Mouse (Mus musculus): ENCODE results near the gene Arl6.
A peak's percentile ranks its signal among the peaks of the same experiment; 100 is the strongest.

The Arl6 gene

DNA sequence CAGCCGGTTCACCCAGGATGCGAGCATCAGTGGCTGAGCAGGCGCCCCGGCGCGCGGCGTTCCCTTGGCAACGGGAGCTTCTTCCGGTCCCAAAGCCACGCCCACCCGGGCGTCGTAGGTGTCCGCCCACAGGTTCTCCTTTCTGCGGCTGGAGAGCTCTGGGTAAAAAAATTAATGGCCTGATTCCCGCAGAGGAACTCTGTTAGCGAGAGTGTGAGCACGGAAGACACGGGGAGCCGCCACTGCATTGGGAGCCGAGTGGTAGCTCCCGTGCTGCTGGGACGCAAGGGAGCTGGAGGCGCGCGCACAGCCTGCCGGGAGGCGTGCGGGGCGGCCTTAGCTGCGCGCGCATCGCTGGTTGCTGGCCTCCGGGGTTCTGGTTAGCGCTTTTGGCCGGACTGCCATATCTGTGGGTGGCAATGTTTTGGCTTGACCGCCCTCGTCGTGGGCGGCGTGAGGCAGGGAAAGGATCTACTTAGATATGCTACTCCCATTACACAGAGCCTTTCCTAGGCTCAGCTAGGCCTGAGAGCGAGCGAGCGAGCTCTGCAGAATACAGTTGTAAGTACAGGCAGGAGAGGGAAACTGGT is at the start of gene Arl6:
Gene Arl6 (minus strand): TSS at position 290 of the 590 bp plus-strand sequence.
- peak; percentile 81 to 83 for DNase-seq (ENCODE audit: low read depth in 2 of 2, low spot score in 2 of 2)

DNA sequence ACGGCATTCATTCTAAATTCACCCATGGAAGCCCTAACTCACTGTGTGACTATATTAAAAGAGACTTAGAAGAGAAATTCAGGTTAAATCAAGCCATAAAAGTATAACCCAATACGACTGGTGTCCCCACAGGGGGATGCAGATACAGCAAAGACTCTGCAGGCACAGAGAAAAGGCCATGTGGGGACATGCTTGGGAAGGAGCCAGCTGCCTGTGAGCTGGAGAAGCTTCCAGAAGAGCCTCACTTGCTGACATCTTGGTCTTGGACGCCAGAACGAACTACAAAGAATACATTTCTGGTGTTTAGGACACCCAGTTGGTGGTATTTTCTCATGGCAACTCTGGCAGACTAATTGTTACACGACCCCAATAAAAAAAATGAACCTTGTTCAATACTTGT is 45.9 kb upstream of the Arl6 start:
- no peak for DNase-seq (ENCODE audit: low read depth in 2 of 2, low spot score in 2 of 2)

DNA sequence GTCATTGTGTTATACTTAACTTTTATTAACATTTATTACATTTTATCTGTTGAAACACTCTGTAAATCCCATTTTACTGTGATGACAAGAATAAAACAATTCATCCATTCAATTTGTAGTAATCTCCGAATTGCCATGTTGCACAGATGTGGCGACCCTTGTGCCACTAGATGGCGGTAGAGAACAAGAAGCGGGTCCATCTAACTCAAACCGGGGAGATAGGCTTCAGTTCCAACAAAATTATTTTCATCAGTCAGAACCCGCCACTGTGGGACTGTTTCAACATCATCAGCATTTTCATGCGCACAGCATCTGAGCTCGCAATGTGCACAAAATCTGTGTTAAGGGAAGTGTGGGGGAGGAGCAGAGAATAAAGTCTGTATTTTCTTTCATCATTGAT is 44.2 kb upstream of the Arl6 start:
- DNase-seq (ENCODE audit: low read depth in 2 of 2, low spot score in 2 of 2): peak; percentile 1 to 28

DNA sequence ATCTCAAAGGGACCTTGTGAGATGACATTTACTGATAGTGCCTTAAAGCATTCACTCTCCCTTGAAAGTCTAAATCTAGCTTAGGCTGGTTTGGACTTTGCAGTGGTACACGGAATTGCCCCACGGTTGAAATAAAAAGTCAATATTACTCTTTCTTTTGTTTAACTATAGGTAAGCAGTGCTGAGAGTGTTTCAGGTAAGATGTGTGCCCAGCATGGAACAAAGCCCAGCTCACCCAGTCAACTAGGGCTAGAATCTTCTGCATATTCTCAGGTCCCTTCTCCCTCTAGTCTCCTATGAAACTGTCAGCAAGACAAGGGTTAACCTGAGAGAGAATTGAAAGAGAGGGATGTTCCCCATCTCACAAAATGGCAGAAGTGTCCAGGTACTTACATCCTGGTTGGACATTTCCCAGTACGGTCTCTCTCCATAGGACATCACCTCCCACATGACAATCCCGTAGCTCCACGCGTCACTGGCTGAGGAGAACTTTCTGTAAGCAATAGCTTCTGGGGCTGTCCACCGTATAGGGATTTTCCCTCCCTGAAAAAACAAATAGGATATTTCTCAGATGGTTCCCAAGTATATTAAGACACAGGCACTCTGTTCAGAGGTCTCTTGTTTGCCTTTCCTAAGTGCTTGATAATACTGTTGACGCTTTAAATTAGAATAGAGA is 43.2 kb upstream of the Arl6 start:
- no peak for DNase-seq (ENCODE audit: low read depth in 2 of 2, low spot score in 2 of 2)

DNA sequence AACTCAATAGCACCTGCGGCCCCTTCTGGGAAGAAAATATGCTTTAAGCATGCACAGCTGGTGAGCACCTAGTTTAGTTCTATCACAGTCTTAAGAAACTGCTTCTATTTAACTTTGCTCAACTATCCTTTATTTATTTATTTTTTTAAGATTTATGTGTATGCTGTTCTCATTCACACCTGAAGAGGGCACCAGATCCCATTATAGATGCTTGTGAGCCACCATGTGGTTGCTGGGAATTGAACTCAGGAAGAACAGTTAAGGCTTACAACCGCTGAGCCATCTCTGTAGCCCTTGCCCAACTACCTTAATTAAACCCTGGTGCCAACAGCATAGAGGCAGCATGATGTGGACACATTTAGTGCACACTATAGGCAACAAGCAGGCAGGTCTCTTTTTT is 27.7 kb upstream of the Arl6 start:
- DNase-seq (ENCODE audit: low read depth in 2 of 2, low spot score in 2 of 2): no peak

DNA sequence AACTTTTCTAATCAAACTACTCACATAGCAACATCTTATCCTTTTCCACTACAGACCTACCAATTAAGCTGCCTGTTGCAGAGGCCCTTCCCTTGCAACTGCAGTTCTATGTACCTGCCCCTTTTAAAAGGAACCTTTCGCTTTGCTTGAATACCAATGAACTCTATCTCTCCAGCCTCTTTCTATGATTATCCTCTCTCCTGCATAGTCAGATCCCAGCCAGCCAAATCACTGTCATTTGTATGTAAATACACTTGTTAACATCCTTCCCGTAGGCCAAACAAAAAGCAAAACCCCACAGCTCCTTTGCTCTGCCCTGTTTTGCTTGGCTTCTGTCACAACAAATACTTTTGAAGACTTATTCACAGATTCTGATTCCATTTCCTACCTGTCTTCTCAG is 4.6 kb upstream of the Arl6 start:
- no peak for DNase-seq (ENCODE audit: low read depth in 2 of 2, low spot score in 2 of 2)

DNA sequence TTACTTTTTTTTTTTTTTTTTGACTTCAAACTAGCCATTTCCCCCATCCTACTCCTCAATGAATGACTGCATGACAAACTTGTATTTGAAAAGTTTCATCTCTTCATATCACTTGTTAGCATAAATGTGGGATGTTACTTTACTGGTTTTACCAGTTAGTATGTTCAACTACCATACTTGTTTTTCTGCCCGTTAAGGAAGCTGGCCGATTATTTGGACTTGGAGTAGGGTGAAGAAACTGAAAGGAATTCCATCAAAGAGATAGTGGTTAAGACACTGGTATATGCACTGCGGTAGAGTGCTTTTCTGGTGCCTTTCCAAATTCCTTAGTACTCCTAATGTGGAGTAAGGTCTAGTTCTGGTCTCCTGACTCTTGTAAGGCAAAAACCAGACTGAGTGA is 794 bp upstream of the Arl6 start:
- no peak for DNase-seq (ENCODE audit: low read depth in 2 of 2, low spot score in 2 of 2)

DNA sequence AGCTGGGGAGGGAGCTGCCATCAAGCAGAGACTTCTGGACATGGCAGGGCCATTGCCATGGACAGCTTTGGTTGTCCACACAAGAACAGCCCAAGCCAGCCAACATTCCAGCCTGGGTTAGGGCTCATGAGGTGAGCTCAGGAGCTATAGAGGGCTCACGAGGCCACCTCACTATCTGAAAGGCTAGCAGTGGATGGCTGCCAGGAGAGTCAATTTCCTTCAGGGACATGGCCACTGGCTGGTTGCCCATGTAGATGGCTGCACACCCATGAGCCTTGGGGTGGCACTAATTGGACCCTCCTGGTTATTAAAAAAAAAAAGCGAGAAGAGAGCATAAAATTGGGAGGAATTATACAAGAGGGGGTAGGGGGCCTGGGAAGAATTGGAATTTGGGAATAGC is 4.6 kb downstream of the Arl6 start:
- no peak for DNase-seq (ENCODE audit: low read depth in 2 of 2, low spot score in 2 of 2)

DNA sequence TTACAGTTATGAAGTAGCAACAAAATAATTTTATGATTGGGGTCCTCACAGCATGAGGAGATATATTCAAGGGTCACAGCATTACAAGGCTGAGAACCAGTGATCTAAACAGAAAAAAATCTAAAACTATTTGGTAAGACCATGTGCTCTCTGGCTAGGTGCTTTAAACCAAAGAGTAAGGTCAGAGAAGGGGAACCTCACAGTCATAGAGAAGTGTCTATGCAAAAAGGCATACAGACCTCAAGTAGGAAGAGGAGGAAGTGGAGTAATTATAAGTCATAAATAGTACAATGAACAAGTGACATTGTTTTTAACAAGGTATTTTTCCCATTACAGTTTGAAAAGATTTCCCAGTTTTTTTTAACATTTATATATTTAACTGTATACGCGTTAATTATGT is 17.6 kb downstream of the Arl6 start:
- DNase-seq (ENCODE audit: low read depth in 2 of 2, low spot score in 2 of 2): no peak

DNA sequence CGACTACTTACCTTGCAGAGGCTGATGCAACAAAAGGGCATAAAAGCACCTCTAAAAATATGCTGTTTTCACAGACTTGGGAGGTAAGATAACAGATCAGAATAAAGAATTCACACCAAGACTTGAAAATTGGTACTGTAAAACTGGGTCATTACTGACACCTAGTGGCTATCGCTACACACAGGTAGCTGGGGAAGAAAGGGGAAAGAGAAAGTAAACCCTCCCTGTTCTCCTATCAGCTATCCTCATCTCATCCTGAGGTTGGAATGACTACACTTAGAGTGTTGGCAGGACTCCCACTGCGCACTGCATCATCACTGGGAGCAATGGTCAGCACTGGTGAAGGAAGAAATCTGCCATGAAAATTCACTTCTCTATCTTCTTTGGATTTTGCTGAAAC is 22.0 kb downstream of the Arl6 start:
- peak in 1 of 2 experiments; percentile 18 for DNase-seq (ENCODE audit: low read depth in 2 of 2, low spot score in 2 of 2)

DNA sequence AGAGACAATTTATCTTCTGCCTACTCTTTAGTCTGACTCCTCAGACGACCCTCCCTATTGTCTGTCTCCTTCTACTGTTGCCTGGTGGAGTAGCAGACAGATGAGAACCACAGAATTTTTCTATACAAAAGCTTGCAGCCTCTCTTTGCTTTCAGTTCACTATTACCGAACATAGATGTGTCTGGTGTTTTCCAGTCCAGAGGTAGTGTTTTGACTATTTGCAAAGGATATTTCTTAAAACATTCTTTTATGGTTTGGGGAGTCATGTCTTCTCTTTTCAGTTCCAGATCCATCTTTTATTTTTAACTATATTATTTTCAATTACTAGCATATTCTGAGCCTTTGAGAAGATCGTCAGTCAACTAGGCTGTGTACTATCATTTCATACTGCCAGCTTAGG is 23.5 kb downstream of the Arl6 start:
- DNase-seq (ENCODE audit: low read depth in 2 of 2, low spot score in 2 of 2): no peak

DNA sequence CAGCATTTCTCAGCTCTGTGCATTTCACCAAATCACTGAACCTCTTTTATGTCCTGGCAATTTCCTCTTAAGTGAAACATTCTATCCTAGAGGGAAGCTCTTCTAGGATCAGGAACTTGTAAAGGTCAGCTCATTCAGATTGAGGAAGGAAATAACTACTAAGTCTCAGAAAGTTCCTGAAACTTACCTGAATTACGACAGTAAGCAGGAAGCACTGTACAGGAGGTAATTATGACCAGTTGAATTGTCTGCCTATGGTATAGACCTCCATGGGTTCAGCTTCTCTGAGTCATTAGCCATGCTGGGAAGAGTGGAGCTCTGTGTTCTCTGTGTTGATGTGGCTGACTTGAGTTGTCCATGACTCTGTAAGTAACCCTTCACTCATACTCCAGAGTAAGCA is 28.4 kb downstream of the Arl6 start:
- DNase-seq (ENCODE audit: low read depth in 2 of 2, low spot score in 2 of 2): no peak

DNA sequence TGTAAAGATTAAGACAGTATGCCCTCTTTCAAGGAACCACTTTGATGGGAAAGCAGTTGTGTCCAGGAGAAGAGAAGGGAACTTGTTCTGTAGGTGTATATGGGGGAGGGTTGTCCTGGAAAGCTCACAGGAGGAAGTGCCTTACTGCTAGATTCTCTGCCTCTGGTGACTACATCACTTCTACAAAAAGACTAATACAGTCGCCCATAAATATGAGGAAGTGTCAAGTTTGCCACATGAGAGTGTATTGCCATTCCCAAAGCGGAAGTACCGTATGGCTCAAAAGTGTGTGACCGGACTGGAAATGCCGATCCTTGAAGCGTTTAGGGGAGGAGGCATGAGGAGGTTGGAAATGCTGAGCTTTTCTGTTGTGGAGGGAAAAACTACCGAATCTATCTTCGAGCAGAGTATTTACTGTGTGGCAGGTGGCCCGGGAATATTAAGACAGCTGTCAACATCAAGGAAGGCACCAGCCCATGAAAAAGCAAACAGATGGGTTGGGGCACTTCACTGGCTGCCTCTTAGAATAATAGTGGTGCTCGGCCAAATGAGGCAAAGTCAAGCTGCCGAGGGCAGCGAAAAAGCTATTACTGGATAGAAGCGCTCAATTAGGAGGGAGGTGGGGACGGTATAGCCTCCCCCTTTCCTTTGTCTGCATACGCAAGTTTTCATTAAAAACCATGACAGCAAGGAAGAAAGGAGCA is 35.0 kb downstream of the Arl6 start:
- DNase-seq (ENCODE audit: low read depth in 2 of 2, low spot score in 2 of 2): no peak

DNA sequence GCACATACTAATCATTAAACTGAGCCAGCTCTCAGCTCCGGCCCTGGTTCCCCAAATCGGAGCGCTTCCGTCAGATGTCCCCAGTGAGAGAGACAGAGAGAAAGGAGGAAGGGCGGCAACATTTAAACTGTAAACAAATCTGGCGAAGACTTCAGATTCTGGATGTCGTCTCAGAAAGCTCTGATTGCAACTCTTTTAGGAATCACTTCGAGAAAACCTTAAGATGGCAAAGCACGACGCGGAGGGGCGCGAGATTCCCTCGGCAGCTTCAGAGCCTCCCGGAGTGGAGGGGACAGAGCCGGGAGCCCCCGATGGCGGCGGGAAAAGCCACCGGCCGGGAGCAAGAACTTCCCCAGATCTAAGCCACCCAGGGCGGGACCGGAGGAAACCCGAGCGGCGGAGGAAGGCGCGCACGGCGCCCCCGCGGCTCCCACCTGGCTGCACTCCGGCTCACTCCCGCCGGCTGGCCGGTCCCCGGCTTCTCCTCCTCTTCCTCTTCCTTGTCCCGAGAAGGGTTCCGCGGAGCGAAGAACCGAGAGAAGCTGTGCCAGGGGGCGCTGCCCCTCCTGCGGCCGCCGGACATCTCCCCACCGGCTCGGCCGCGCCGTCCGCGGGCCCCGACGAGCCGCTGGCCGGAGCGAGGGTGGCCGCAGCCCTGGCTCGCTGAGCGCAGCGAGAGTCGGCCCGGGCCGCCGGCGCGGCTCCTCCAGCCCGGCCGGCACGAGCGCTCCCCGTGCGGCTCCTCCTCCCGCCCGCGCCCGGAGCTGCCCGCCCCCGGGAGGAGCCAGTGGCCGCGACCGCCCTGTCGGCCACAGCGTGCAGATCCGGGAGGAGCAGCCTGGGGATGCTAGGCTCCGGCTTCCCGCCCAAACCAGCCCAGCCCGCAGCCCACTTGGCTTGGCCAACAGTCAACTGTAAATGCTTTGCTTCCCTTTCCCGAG is 38.6 kb downstream of the Arl6 start, which contains the start of gene Crybg3:
Gene Crybg3 (minus strand): TSS at position 669 of the 941 bp plus-strand sequence.
- peak in 1 of 2 experiments; percentile 4 for DNase-seq (ENCODE audit: low read depth in 2 of 2, low spot score in 2 of 2)

DNA sequence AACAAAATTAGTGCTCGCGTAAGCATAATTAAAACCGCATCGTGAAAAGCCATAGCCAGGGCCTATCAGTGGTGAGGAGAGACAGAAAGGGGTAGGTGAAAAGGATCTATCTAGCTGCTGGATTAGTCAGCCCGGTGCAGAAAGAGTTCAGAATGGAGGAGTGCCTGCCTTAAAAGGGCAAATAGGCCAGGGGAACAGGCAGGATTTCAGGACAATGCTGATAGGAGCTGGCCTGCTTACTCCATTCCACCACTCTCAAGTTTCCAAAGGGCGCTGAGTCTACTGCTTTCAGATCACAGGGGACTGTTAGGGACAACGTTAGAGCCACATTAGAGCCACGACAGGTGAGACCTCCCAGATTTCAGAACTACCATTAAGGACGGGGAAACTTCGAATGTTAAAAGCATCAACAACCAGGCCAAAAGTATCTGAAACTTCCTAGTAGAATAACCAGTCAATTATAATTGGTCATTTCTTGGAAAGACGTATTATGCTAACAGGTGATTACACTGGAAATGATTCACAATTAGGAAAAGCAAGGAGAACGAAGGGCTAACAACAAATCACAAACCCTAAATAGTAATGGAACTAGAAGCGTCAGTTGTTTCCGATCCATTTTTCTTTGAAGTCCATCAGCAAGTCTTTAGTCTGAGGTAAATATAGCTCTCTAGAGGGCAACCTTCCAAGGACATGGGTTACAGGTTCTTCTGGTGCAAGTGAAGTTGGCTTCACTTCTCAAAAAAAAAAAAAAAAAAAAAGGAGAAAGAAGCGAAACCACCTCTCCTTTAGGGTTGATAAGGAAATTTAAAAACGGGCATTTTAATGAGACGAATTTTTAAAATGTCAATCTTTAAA is 39.6 kb downstream of the Arl6 start:
- DNase-seq (ENCODE audit: low read depth in 2 of 2, low spot score in 2 of 2): no peak

DNA sequence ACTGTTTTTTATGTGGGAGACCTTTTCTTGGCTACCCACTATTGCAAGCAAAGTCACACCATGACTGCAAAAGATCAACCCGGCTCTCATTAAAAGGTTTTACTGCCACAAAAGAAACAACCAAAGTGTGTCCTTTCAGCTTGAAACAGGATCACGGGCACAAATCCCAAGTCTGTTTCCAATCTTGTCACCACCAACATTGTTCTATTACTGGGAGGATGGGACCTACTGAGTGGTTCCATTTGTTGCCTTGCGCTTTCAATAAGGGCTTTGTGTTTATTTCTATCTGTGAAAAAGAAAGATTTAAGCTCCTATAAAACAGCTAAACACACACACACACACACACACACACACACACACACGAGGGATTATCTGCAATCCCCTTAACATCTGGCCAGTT is 40.2 kb downstream of the Arl6 start:
- DNase-seq (ENCODE audit: low read depth in 2 of 2, low spot score in 2 of 2): no peak

DNA sequence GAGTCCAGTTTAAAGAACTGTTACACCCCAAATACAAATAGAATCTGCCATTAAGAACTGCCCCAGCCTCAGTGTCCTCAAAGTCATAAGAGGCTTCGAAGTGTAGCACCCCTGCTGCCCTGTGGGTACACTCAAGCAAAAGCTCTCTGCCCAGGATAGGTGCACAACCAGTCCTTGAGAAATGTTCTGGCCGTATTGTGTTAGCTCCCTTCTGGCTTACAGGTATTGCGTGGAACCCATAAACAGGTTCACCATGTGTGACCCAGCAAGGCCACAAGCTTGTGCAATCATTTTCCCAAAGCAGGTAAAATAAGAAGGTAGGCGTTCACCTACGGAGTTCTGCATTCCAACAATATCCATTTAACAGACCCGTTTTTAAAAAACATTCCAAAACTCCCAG is 41.9 kb downstream of the Arl6 start:
- DNase-seq (ENCODE audit: low read depth in 2 of 2, low spot score in 2 of 2): no peak

DNA sequence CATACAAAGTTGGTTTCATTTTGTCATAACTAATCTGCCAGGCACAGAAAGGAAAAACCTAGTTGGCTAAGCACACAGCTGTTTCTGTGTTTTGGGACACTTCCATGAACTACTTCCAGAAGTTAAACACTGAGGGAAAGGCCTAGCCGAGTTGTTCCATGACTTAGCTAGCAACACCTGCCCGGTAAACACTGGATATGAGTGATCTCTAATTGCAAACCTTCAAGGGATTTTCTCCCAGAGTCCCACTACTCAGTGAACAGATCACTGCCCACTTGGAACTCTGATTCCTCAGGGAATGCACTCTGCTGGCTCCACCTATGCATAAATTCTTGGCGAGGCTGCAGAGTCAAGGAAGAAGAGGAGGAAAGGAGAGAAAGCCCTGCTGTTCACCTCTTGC is 44.5 kb downstream of the Arl6 start:
- no peak for DNase-seq (ENCODE audit: low read depth in 2 of 2, low spot score in 2 of 2)

DNA sequence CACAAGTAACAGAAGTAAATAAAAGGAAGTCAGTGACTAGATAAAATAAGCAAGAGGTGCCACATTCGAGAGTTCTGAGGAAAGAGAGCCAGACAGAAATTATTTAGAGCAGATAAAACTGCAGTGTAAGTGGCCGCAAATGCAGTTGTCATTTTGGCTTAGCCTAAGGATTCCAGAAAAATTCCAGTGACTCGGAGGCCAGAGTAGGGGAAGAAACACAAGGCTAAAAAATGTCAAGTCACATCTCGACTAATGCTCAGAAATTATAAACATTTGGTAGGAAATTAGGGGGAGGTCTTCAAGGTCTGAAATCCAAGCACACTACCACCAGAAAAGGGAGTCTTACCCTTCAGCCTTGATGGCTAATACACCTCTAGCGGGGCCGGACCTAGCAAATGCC is 48.4 kb downstream of the Arl6 start:
- DNase-seq (ENCODE audit: low read depth in 2 of 2, low spot score in 2 of 2): no peak

DNA sequence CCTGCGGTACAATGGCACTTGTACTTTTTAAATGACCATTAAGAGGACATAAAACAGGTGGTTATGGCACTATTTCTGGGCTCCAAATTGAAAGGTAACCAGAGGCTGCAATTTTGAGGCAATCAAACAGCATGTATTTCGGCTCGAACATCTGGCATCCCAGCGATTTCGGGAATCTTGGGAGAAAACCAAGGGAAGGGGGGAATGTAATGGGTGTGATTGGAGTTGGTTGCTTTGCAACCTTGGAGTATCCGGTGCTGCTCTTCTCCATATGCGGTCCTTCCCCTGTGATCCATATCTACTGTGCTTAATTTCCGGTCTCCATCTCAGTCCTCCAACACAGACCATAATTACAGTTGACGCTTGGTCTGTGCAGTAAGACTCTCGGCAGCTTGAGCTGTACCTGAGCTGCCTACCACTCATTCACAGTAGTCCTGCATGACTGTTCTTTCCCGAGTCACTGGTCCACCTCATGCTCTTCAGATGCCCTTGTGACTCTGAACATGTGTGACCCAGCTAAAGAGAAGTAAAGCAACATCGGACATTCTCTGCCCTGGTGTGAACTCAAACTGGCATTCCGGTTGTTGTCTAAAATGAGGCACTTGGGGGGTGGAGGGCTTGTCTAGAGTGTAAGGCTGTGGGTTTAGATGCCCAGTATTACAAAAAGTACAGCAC is 50.7 kb downstream of the Arl6 start:
- DNase-seq (ENCODE audit: low read depth in 2 of 2, low spot score in 2 of 2): no peak
